Mouse (Mus musculus) liver, embryonic 14.5 days (tissue): ENCODE results near the gene Filip1l. TPM values are rescaled to one million over a fixed set of nuclear protein-coding genes. Genes with fewer than 3 reads are reported as not detected.

ENCODE experiments used
- ATAC-seq: fragments of 200-750 bp; cut with Nextera tagmentation; 2 replicates; pipeline ENCODE4 v1.8.0; 2017; ENCODE audit warnings: moderate number of reproducible peaks, mild to moderate bottlenecking, moderate library complexity; ENCODE audit not compliant: insufficient read depth
- DNase-seq, 3 experiments: peaks; one replicate each; pipeline ENCODE4 v3.0.0-alpha.2; 2012 to 2013; ENCODE audit warnings: low read depth in 3 of 3, low spot score in 3 of 3
- H3K27ac ChIP-seq: fragments of 300-500 bp; sonication (generic); 2 replicates; pipeline ENCODE4 v1.5.1; 2014; ENCODE audit warnings: moderate library complexity, mild to moderate bottlenecking, control low read depth, inconsistent platforms
- H3K27me3 ChIP-seq: fragments of 300-500 bp; sonication (generic); 2 replicates; pipeline ENCODE4 v1.6.1; 2014; ENCODE audit warnings: mild to moderate bottlenecking, low read length, moderate library complexity; ENCODE audit not compliant: control insufficient read depth, insufficient read depth
- H3K36me3 ChIP-seq: fragments of 300-500 bp; sonication (generic); replicated peaks from 2 replicates; pipeline ENCODE4 v1.6.1; 2014; ENCODE audit warnings: low read depth; ENCODE audit not compliant: control insufficient read depth, insufficient read depth
- H3K4me1 ChIP-seq, 2 experiments: fragments of 200-500 bp in 1 of 2; fragments of 300-500 bp in 1 of 2; sonication (generic) in 1 of 2; replicated peaks; 2 replicates each; pipeline ENCODE4 v1.6.1; 2012 to 2014; ENCODE audit warnings: antibody characterized with exemption in 1 of 2, inconsistent platforms in 1 of 2, low read length in 1 of 2; ENCODE audit not compliant: control insufficient read depth in 2 of 2, insufficient read depth in 2 of 2
- H3K4me2 ChIP-seq: fragments of 300-500 bp; sonication (generic); 2 replicates; pipeline ENCODE4 v1.6.1; 2014; ENCODE audit warnings: low read depth, mild to moderate bottlenecking, control low read depth, moderate library complexity
- H3K4me3 ChIP-seq, 2 experiments: fragments of 200-500 bp in 1 of 2; fragments of 300-500 bp in 1 of 2; sonication (generic) in 1 of 2; 2 replicates each; pipeline ENCODE4 v1.5.1; 2012 to 2014; ENCODE audit warnings: low read depth in 2 of 2, low read length in 2 of 2, mild to moderate bottlenecking in 2 of 2, control low read depth in 1 of 2, inconsistent platforms in 1 of 2, moderate library complexity in 1 of 2; ENCODE audit not compliant: insufficient read depth in 1 of 2
- H3K9ac ChIP-seq: fragments of 300-500 bp; sonication (generic); replicated peaks from 2 replicates; pipeline ENCODE4 v1.6.1; 2014; ENCODE audit warnings: mild to moderate bottlenecking, control low read depth, moderate library complexity
- H3K9me3 ChIP-seq: fragments of 300-500 bp; sonication (generic); 2 replicates; pipeline ENCODE4 v1.6.1; 2016; ENCODE audit warnings: low read length, mixed read lengths; ENCODE audit not compliant: control insufficient read depth
- CTCF ChIP-seq: IDR thresholded peaks from 2 replicates; pipeline ENCODE4 v1.5.1; 2016; ENCODE audit warnings: antibody characterized with exemption, low read depth, control low read depth
- EP300 ChIP-seq: IDR thresholded peaks from 2 replicates; pipeline ENCODE4 v1.6.1; 2016; ENCODE audit warnings: antibody characterized with exemption, low read depth
- WGBS: fragments of 180-500 bp; shearing (Covaris S2); extraction: QIAGEN DNeasy Blood & Tissue Kit; methylation state at CpG from one replicate; pipeline ENCODE4 v1.1.7; 2014; ENCODE audit not compliant: insufficient replicate concordance; 5-methylcytosine and 5-hydroxymethylcytosine counted together
- polyA plus RNA-seq, 2 experiments: library from polyadenylated mRNA; depleted of rRNA in 1 of 2; stranded (reverse) in 1 of 2; unstranded in 1 of 2; fragments of >200 nt; fragmentation: Nextera tagmentation in 1 of 2; extraction: Ambion mirVana in 1 of 2; gene quantifications; 2 replicates each; pipeline versions ENCODE4 v1.2.1 to v1.2.3; 2012 to 2014

The Filip1l gene
- polyA plus RNA-seq, 2 experiments = 2.1 to 3.3 TPM

- H3K36me3 ChIP-seq = no peaks in the 10 kb centered on the region
- no peak overlapping the region for H3K4me3 ChIP-seq
- no peaks in the 10 kb centered on the region for H3K27me3 ChIP-seq
- H3K9ac ChIP-seq = no peak overlapping the region
- DNase-seq = no peak
- WGBS = 40% methylated on average over 2 of the region's 2 CpGs
- H3K9me3 ChIP-seq = no peaks in the 10 kb centered on the region
- TF ChIP-seq CTCF = no peak
- no peak for TF ChIP-seq EP300
- peaks cover 0 to 5% of the 10 kb centered on the region in 2 experiments; a peak in 1 of 4 replicates for H3K4me1 ChIP-seq
- no peak overlapping the region for H3K4me2 ChIP-seq
- H3K27ac ChIP-seq = no peak overlapping the region
- no peak for ATAC-seq
These were observed 229.1 kb downstream of the Filip1l start for GRCm38 (mm10) chr16:57582008-57582407.

DNA sequence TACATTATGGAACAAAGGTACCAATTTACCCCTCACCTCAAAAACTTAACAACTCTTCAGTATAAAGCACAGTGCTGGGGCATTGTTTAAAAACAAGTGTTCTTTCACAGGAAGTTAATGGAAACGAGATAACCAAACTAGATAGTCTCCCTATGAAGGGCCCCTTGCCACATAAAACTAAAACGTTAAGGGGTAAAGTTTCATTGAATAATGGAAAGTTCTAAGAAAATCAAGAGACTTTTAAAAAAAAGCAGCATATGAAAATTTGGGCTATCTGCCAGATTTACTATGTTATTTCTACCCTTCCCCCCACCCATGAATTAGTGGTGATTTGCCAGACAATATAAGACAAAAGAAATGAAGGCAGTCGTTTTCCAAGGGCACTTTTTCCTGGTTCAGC lies 232.3 kb downstream of the Filip1l start:
- Histone ChIP-seq H3K36me3 (no peaks in the 10 kb centered on the region), H3K9me3 (no peaks in the 10 kb centered on the region), H3K27ac (no peak overlapping the region), H3K9ac (no peak overlapping the region), H3K4me2 (no peak overlapping the region), H3K4me3 (no peak overlapping the region), H3K4me1 (peaks cover 0 to 5% of the 10 kb centered on the region in 2 experiments; a peak in 1 of 4 replicates), H3K27me3 (no peaks in the 10 kb centered on the region)
- DNase-seq = no peak
- TF ChIP-seq CTCF (no peak), EP300 (no peak)
- 8% methylated on average over 3 of the region's 3 CpGs for WGBS
- no peak for ATAC-seq

GRCm38 (mm10) chr16:57593422-57594157 lies 240.7 kb downstream of the Filip1l start:
- Histone ChIP-seq H3K9ac (no peak overlapping the region), H3K9me3 (no peaks in the 10 kb centered on the region), H3K4me1 (no peaks in the 10 kb centered on the region), H3K36me3 (no peaks in the 10 kb centered on the region), H3K27me3 (no peaks in the 10 kb centered on the region), H3K27ac (no peak overlapping the region), H3K4me3 (no peak overlapping the region), H3K4me2 (no peak overlapping the region)
- peak; percentile 20 to 37 (median 26) for DNase-seq
- whole genome bisulfite sequencing = 36% methylated on average over 7 of the region's 7 CpGs
- ATAC-seq = no peak
- TF ChIP-seq EP300 (no peak), CTCF (peak; percentile 68)

- Histone ChIP-seq H3K27me3 (no peaks in the 10 kb centered on the region), H3K36me3 (no peaks in the 10 kb centered on the region), H3K9ac (no peak overlapping the region), H3K27ac (no peak overlapping the region), H3K9me3 (no peaks in the 10 kb centered on the region), H3K4me1 (no peaks in the 10 kb centered on the region), H3K4me3 (no peak overlapping the region), H3K4me2 (no peak overlapping the region)
- WGBS = 56% methylated on average over 4 of the region's 4 CpGs
- ATAC-seq (no peak), DNase-seq (no peak)
- TF ChIP-seq EP300 (no peak), CTCF (no peak)
These were observed 244.5 kb downstream of the Filip1l start for GRCm38 (mm10) chr16:57597295-57597957.

DNA sequence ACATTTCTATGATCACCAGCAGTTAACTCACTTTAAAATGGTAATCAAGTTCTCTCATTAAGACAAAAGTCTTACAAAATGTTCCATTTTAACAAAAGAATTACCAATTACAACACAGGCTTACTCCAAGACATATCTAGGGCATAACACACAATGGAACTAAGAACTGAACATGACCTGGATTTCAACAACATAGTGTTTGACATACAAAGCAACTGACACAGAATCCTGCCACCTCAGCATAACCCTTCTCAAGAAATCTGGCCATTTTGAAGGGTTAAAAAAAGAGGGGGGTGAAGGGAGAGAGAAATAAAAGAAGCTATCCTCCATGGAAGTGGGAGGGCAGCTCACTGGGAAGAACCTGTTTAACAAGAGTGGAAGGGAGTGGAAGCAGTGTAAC lies 248.1 kb downstream of the Filip1l start:
- Histone ChIP-seq H3K27ac (no peak overlapping the region), H3K4me3 (no peak overlapping the region), H3K36me3 (no peaks in the 10 kb centered on the region), H3K9ac (no peak overlapping the region), H3K9me3 (no peaks in the 10 kb centered on the region), H3K27me3 (no peaks in the 10 kb centered on the region), H3K4me2 (no peak overlapping the region), H3K4me1 (peaks cover 3 to 4% of the 10 kb centered on the region in 2 experiments; a peak in 3 of 4 replicates)
- TF ChIP-seq EP300 (no peak), CTCF (no peak)
- no peak for DNase-seq
- no peak for ATAC-seq
